Mouse (Mus musculus) small intestine, adult 10 weeks (tissue): ENCODE results near the gene Hdac10. TPM values are rescaled to one million over a fixed set of nuclear protein-coding genes. Genes with fewer than 3 reads are reported as not detected.

Source experiments
- polyA plus RNA-seq: library from polyadenylated mRNA; stranded (reverse); fragments of 350-450 nt; fragmentation: Illumina TruSeq; extraction: RNeasy Lipid Tissue Mini Kit (QIAGEN cat#74804); gene quantifications from one replicate; pipeline ENCODE4 v1.2.3, GENCODE M21; 2014; ENCODE audit warnings: low replicate concordance

Gene Hdac10
- not detected for polyA plus RNA-seq

GRCm38 (mm10) chr15:89128382-89129350 lies at the start of gene Hdac10:
Gene Hdac10, minus strand, starts transcription at chr15:89128700.

GRCm38 (mm10) chr15:89149271-89150040 lies 21.0 kb upstream of the Hdac10 start, which contains the start of gene Mapk11:
Gene Mapk11, minus strand, starts transcription at chr15:89149628.

GRCm38 (mm10) chr15:89140659-89141252 lies 12.3 kb upstream of the Hdac10 start, which contains the start of gene Mapk12:
Gene Mapk12, minus strand, starts transcription at chr15:89140703.

GRCm38 (mm10) chr15:89122649-89123366 lies 5.7 kb downstream of the Hdac10 start, which contains the start of gene Tubgcp6:
Gene Tubgcp6, minus strand, starts transcription at chr15:89123112.

GRCm38 (mm10) chr15:89088607-89089247 lies 39.8 kb downstream of the Hdac10 start, which contains the start of gene Selenoo:
Gene Selenoo, plus strand, starts transcription at chr15:89089084.

GRCm38 (mm10) chr15:89074613-89075477 lies 53.7 kb downstream of the Hdac10 start, which contains the start of gene Trabd:
Gene Trabd, plus strand, starts transcription at chr15:89075124.

Other genes with a start within 250 kb of the Hdac10 start
- gene Ttll8, start 174.3 kb downstream of the Hdac10 start, polyA plus RNA-seq, result not detected
- gene Mlc1, start 149.7 kb downstream of the Hdac10 start, polyA plus RNA-seq, result not detected
- gene Mov10l1, start 145.8 kb downstream of the Hdac10 start, polyA plus RNA-seq, result not detected
- gene Panx2, start 69.0 kb downstream of the Hdac10 start, polyA plus RNA-seq, result not detected
- 5.7 TPM for gene Trabd, start 53.6 kb downstream of the Hdac10 start, polyA plus RNA-seq
- gene Selenoo, start 39.6 kb downstream of the Hdac10 start, polyA plus RNA-seq, result 2.7 TPM
- 0.85 TPM for gene Tubgcp6, start 5.6 kb downstream of the Hdac10 start, polyA plus RNA-seq
- gene Mapk12, start 12.0 kb upstream of the Hdac10 start, polyA plus RNA-seq, result 0.33 TPM
- 0.15 TPM for gene Mapk11, start 20.9 kb upstream of the Hdac10 start, polyA plus RNA-seq
- gene Plxnb2, start 52.1 kb upstream of the Hdac10 start, polyA plus RNA-seq, result 3.4 TPM
- 0.11 TPM for gene Dennd6b, start 67.8 kb upstream of the Hdac10 start, polyA plus RNA-seq
- 6.9 TPM for gene Ppp6r2, start 82.9 kb upstream of the Hdac10 start, polyA plus RNA-seq
- gene Sbf1, start 186.6 kb upstream of the Hdac10 start, polyA plus RNA-seq, result 1.7 TPM
- gene Adm2, start 194.0 kb upstream of the Hdac10 start, polyA plus RNA-seq, result not detected
- not detected for gene Miox, start 205.7 kb upstream of the Hdac10 start, polyA plus RNA-seq
- not detected for gene Lmf2, start 227.0 kb upstream of the Hdac10 start, polyA plus RNA-seq
- 4.1 TPM for gene Ncaph2, start 227.0 kb upstream of the Hdac10 start, polyA plus RNA-seq
- gene Sco2, start 245.1 kb upstream of the Hdac10 start, polyA plus RNA-seq, result 0.37 TPM
- gene Tymp, start 248.3 kb upstream of the Hdac10 start, polyA plus RNA-seq, result not detected